Mouse (Mus musculus) CD8-positive naive resting alpha-beta T cell, adult 57 days (primary cell): ENCODE data around the gene Gorasp1. TPM values are rescaled to one million over a fixed set of nuclear protein-coding genes. Genes with fewer than 3 reads are reported as not detected.

Source experiments
- total RNA-seq: library from RNA; stranded (reverse); gene quantifications from one replicate; pipeline ENCODE4 v1.2.4, GENCODE M21; 2023

Gene Gorasp1
- 2.1 TPM for total RNA-seq

DNA sequence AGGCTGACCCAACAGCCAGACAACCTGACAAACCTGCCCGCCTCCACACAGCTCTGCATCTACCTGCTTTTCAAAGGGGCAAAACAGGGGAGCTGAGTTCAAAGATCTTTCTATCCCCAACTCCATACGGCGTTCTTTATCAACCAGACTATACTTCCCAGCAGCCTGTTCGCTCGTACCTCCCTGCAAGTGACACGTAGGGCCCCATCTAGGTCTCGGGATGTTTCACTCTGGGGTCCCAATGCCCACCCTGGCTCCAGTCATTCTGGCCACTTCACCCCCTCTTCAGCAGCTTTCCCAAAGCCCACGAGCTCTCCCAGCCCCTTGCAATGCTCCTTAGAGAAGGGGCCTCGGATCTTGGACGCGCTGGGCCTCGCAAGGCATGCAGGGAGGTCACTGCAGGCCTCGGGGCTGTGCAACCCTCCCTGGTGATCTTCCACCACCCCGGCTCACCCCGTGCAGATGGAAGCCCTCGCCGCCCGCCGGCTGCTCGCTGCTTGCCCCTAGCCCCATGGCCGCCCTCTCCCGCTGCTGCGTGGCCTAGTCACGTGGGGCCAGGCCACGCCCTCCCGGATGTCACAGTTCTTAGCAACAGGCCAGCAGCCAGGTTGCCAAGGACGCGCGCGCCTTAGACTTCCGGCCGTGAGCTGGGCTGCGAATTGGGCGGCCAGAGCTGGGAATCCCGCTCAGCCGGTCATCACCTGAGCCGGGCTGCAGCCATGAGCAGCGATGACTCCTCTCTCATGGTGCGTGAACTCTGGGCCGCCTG, at the start of gene Gorasp1, which contains the start of gene Ttc21a:
Gene Gorasp1 (minus strand): TSS at position 561 of the 769 bp plus-strand sequence.
Gene Ttc21a (plus strand): TSS at position 602 of the 769 bp plus-strand sequence.

DNA sequence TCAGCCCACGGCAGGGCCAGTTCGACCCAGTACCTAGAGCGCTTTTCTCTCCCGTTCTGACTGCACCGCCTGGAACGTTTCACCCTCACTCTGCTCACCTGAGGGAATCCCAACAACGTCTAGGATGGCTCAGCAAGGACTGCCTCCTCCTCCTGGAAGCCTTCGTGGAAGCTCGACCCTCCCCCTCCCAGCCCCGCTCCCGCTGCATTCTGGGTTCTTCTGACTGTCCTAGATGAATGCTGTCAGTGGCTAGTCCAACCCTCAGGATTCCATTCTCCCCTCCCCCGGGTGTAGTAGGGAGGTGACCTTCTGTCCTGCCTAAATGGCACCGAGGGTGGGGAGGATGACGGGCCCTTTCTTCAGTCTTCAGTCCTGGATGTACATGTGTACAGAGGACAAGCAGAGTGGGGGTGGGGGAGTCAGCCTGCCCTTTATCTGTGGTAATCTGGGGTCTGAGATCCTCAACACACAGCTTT, 47.2 kb upstream of the Gorasp1 start, which contains the start of gene Csrnp1:
Gene Csrnp1 (minus strand): TSS at position 123 of the 476 bp plus-strand sequence.

DNA sequence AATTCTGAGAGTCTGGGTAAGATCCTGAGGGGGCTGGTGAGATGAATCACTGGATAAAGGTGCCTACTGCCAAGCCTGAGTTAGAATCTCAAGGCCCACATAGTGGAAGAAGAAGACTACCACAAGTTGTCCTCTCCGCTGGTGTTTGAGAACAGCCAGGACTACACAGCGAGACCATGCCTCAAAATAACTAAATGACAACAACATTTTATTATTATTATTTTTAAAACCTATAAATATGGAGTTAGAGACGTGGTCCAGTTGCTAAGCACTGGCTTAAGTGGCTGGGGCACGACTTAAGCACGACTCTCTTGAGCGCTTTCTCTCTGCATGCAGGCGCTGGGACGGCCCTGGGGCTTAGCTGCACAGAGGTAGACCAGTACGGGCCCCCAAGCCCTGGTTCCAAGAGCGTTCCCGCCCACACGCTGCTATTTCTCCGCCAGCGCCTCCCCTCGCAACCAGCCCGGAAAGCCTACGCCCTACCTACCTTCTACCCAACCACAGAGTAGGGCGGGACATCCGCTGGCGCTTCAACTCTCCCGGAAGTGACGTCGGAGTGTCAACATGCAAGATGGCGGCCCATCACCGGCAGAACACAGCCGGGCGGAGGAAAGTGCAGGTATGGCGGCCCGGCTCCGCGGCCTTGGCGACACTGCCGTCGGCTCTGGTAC, 42.9 kb downstream of the Gorasp1 start, which contains the start of gene Wdr48:
Gene Wdr48 (plus strand): TSS at position 540 of the 671 bp plus-strand sequence.

Other genes starting within 250 kb of the Gorasp1 start
- not detected for gene Scn10a, start 218.2 kb downstream of the Gorasp1 start, total RNA-seq
- not detected for gene Scn11a, start 112.1 kb downstream of the Gorasp1 start, total RNA-seq
- gene Wdr48, start 42.7 kb downstream of the Gorasp1 start, total RNA-seq = 79.9 TPM
- not detected for gene Ttc21a, start within 50 bp of the Gorasp1 start, total RNA-seq
- gene Csrnp1, start 47.1 kb upstream of the Gorasp1 start, total RNA-seq = 137 TPM
- gene Xirp1, start 86.0 kb upstream of the Gorasp1 start, total RNA-seq = not detected
- 0.73 TPM for gene Cx3cr1, start 132.3 kb upstream of the Gorasp1 start, total RNA-seq
- gene Ccr8, start 154.5 kb upstream of the Gorasp1 start, total RNA-seq = not detected
- 28.2 TPM for gene Slc25a38, start 172.8 kb upstream of the Gorasp1 start, total RNA-seq
- 3,338 TPM for gene Rpsa, start 190.1 kb upstream of the Gorasp1 start, total RNA-seq
- gene Mobp, start 212.1 kb upstream of the Gorasp1 start, total RNA-seq = not detected